Mouse (Mus musculus): ENCODE measurements around the gene Sh3gl1. TPM values are rescaled to one million over a fixed set of nuclear protein-coding genes. Genes with fewer than 3 reads are reported as not detected.

Sh3gl1 gene
- polyA plus RNA-seq, 1 experiment from 2014 or later = 120 TPM

GRCm38 (mm10) chr17:56016382-56016781 lies 20.1 kb downstream of the Sh3gl1 start:
- H3K4me1 ChIP-seq = peaks cover 7% of the 10 kb centered on the region
- no peaks in the 10 kb centered on the region for H3K9me3 ChIP-seq
- H3K9ac ChIP-seq (replicated peaks) = no peak overlapping the region
- no peak for ATAC-seq (replicated peaks)
- H3K4me3 ChIP-seq = no peak overlapping the region
- no peak overlapping the region for H3K4me2 ChIP-seq (replicated peaks)
- no peak overlapping the region for H3K27ac ChIP-seq (replicated peaks)
- peaks cover 72% of the 10 kb centered on the region for H3K36me3 ChIP-seq
- H3K27me3 ChIP-seq = no peaks in the 10 kb centered on the region
- 86% methylated on average over 8 of the region's 8 CpGs for WGBS

GRCm38 (mm10) chr17:56015293-56015692 lies 21.1 kb downstream of the Sh3gl1 start:
- 92% methylated on average over 9 of the region's 9 CpGs for WGBS
- Histone ChIP-seq H3K9me3 (no peaks in the 10 kb centered on the region), H3K4me3 (no peak overlapping the region), H3K36me3 (peaks cover 74% of the 10 kb centered on the region), H3K4me2 (replicated peaks) (no peak overlapping the region), H3K9ac (replicated peaks) (no peak overlapping the region), H3K27ac (replicated peaks) (no peak overlapping the region), H3K4me1 (peaks cover 17% of the 10 kb centered on the region), H3K27me3 (no peaks in the 10 kb centered on the region)
- no peak for ATAC-seq (replicated peaks)

- no peak overlapping the region for H3K27ac ChIP-seq (replicated peaks)
- 85% methylated on average over 7 of the region's 7 CpGs for WGBS
- H3K4me1 ChIP-seq = peaks cover 32% of the 10 kb centered on the region
- H3K9ac ChIP-seq (replicated peaks) = no peak overlapping the region
- H3K36me3 ChIP-seq = peaks cover 41% of the 10 kb centered on the region
- H3K9me3 ChIP-seq = no peaks in the 10 kb centered on the region
- no peak overlapping the region for H3K4me3 ChIP-seq
- H3K4me2 ChIP-seq (replicated peaks) = no peak overlapping the region
- H3K27me3 ChIP-seq = no peaks in the 10 kb centered on the region
- no peak for ATAC-seq (replicated peaks)
Observed at GRCm38 (mm10) chr17:56011441-56011840, 25.0 kb downstream of the Sh3gl1 start.

DNA sequence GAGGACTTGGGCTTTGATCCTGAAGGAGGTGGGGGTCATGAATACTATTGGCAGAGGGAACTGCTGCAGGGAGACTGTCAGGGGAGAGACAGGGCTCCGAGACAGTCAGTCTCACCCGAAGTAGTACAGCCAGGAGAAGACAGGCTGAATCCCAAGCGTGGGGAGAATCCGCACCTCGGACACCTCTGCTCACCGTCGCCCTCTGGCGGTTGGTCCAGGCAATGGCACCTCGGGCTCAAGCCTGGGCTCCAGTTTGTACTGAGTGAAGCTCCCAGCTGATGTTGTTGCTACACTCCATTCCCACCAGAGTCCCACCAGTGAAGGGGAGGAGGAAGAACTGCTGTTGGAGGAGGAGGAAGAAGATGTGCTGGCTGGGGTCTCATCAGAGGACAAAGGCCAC lies 25.8 kb downstream of the Sh3gl1 start:
- WGBS = 5% methylated on average over 9 of the region's 9 CpGs
- peaks cover 32% of the 10 kb centered on the region for H3K4me1 ChIP-seq
- H3K36me3 ChIP-seq = peaks cover 34% of the 10 kb centered on the region
- H3K4me2 ChIP-seq (replicated peaks) = peak overlapping the region; percentile 85
- H3K27me3 ChIP-seq = no peaks in the 10 kb centered on the region
- no peak overlapping the region for H3K27ac ChIP-seq (replicated peaks)
- peak overlapping the region; percentile 94 for H3K4me3 ChIP-seq
- H3K9ac ChIP-seq (replicated peaks) = no peak overlapping the region
- no peak for ATAC-seq (replicated peaks)
- no peaks in the 10 kb centered on the region for H3K9me3 ChIP-seq

DNA sequence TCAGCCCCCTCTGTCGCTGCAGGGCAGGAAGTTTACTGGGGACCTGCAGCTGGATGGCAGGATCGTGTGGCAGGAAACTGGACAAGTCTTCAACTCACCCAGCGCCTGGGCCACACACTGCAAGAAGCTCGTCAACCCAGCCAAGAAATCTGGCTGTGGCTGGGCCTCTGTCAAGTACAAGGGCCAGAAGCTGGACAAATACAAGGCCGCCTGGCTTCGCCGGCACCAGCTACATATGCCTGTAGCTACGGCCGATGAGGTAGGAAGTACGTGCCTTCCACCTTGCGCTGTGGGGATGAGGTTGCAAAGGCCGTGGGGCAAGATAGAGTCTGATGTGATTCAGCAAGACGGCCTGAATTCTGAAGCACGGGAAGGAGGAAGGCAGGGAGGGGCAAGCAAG lies 26.2 kb downstream of the Sh3gl1 start:
- Histone ChIP-seq H3K27me3 (no peaks in the 10 kb centered on the region), H3K36me3 (peaks cover 29% of the 10 kb centered on the region), H3K27ac (replicated peaks) (peak overlapping the region; percentile 98; the same call in 1 of the 2 replicates), H3K4me2 (replicated peaks) (peak overlapping the region; percentile 85), H3K4me1 (peaks cover 32% of the 10 kb centered on the region), H3K9me3 (no peaks in the 10 kb centered on the region), H3K4me3 (peak overlapping the region; percentile 94), H3K9ac (replicated peaks) (peak overlapping the region; percentile 93)
- no peak for ATAC-seq (replicated peaks)
- 71% methylated on average over 14 of the region's 14 CpGs for WGBS

DNA sequence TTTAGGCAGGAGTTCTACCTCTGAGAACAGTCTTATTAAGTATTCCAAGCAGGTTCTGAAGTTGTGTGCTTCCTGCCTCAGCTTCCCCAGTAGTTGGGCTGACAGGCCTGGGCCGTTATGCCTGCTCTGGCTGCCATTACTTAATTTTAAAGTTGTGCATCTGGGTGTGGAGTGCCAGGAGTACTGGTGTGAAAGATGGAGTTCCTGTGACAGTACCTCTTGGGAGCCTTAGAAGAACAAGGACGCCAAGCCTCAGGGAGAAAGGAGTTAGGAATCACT lies 26.5 kb downstream of the Sh3gl1 start:
- 39% methylated on average over 2 of the region's 2 CpGs for WGBS
- peak overlapping the region; percentile 85 for H3K4me2 ChIP-seq (replicated peaks)
- no peaks in the 10 kb centered on the region for H3K9me3 ChIP-seq
- no peaks in the 10 kb centered on the region for H3K27me3 ChIP-seq
- peak overlapping the region; percentile 93 for H3K9ac ChIP-seq (replicated peaks)
- ATAC-seq (replicated peaks) = no peak
- H3K27ac ChIP-seq (replicated peaks) = peak overlapping the region; percentile 98
- peaks cover 32% of the 10 kb centered on the region for H3K4me1 ChIP-seq
- H3K36me3 ChIP-seq = peaks cover 26% of the 10 kb centered on the region
- H3K4me3 ChIP-seq = peak overlapping the region; percentile 94

DNA sequence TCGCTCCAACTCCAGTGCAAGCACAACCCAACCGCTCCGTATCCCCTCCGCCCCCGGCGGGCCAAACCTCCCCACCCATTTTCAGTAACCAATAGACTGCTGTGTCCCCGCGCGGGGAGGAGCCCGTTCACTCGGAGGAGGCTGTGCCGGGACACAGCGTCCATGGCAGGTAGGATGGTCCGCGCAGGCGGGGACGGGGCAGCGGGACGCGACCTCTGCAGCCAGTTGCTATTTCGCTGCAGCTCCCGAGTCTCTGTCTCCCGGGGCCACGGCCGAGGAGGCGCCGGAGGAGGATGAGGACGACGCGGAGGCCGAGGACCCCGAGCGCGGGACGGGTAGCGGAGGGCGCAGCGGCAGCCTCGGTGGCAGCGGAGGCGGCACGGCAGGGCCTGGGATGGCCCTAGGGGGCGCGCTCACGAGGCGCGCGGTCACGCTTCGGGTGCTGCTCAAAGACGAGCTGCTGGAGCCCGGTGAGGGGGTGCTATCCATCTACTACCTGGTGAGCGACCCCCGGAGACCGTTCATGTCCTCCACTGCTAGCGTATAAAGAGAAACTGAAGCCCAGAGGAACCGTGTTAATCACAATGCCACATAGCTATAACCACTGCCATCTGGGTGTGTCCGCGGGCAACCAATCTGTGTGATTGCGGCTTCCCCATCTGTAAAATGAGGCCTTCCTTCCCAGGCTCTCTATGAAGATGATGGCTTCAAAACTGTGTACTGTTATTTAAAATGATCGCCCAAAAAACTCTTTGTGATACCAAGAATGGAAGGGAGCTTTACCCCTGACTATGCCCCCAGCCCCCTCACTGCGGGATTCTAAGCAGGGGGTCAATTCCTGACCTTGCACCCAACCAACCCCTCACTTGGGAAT lies 27.1 kb downstream of the Sh3gl1 start:
- WGBS = under 1% methylated on average over 56 of the region's 62 CpGs
- Histone ChIP-seq H3K4me1 (peaks cover 32% of the 10 kb centered on the region), H3K27ac (replicated peaks) (peak overlapping the region; percentile 98), H3K36me3 (peaks cover 23% of the 10 kb centered on the region), H3K9me3 (no peaks in the 10 kb centered on the region), H3K4me2 (replicated peaks) (peak overlapping the region; percentile 85), H3K9ac (replicated peaks) (peak overlapping the region; percentile 93), H3K27me3 (no peaks in the 10 kb centered on the region), H3K4me3 (peak overlapping the region; percentile 94)
- ATAC-seq (replicated peaks) = peak; percentile 93

- Histone ChIP-seq H3K4me3 (peak overlapping the region; percentile 94), H3K36me3 (peaks cover 20% of the 10 kb centered on the region), H3K27me3 (no peaks in the 10 kb centered on the region), H3K9me3 (no peaks in the 10 kb centered on the region), H3K9ac (replicated peaks) (peak overlapping the region; percentile 93), H3K4me2 (replicated peaks) (peak overlapping the region; percentile 85), H3K27ac (replicated peaks) (peak overlapping the region; percentile 98), H3K4me1 (peaks cover 32% of the 10 kb centered on the region)
- peak; percentile 95 for ATAC-seq (replicated peaks)
- WGBS = 0% methylated on average over 21 of the region's 21 CpGs
Observed at GRCm38 (mm10) chr17:56008356-56009087, 27.9 kb downstream of the Sh3gl1 start.

DNA sequence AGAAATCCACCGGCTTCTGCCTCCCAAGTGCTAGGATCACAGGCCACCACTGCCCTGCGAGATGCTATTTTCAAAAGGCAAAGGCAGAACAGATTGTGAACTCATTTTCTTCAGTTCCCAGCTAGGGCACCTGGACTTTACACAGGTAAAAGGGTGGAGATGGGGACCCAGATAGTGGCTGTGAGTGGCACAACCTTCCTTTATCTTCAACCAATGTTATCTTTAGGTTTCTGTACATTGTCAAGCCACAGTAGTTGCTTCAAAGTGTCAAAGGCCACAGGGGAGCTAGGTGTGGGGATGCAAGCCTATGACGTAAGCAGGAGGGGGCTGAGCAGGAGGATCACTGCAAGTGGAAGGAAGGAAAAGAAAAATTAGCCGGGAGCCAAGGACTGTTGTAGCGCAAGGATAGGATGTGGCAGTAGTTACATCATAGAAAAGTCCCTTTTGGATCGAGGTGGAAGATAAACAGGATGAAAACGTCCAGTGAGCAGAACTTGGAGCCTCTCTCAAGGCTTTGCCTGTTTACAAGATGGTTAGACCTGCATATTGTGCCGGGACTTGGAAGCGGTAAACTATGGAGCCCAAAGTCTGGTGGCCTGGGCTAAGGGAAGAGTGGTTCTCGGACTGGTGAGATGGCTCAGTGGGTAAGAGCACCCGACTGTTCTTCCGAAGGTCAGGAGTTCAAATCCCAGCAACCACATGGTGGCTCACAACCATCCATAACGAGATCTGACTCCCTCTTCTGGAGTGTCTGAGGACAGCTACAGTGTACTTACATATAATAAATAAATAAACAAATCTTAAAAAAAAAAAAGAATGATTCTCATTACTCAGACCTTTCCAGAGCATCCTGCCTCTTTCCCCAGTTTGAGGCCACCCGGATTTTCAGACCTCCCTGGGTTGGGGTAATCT lies 28.7 kb downstream of the Sh3gl1 start:
- Histone ChIP-seq H3K9ac (replicated peaks) (peak overlapping the region; percentile 12; the same call in 1 of the 2 replicates), H3K4me2 (replicated peaks) (peak overlapping the region; percentile 85), H3K36me3 (peaks cover 14% of the 10 kb centered on the region), H3K4me1 (peaks cover 32% of the 10 kb centered on the region), H3K9me3 (no peaks in the 10 kb centered on the region), H3K4me3 (peak overlapping the region; percentile 94), H3K27me3 (no peaks in the 10 kb centered on the region), H3K27ac (replicated peaks) (peak overlapping the region; percentile 98)
- ATAC-seq (replicated peaks) = peak; percentile 15
- WGBS = 30% methylated on average over 14 of the region's 14 CpGs

DNA sequence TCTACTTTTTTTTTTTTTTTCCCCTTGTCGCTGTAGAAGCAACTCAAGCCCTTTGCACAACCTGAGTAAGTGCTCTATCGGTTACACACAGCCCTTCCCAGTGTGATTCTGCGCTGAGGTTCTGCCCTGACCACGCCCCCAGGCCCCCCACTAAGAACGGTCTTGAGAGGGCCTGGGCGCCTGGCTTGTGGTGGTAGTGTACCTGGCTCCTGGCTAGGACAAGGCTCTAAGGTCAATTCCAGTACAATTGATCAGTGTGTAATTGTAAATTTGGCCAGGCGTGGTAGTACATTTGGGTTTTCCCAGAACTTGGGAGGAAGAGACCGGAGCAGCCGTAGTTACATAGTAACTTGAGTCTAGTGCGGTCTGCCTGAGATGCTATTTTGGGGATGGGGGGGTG lies 29.5 kb downstream of the Sh3gl1 start:
- H3K27me3 ChIP-seq = no peaks in the 10 kb centered on the region
- WGBS = 58% methylated on average over 10 of the region's 10 CpGs
- H3K9ac ChIP-seq (replicated peaks) = no peak overlapping the region
- H3K4me3 ChIP-seq = no peak overlapping the region
- no peaks in the 10 kb centered on the region for H3K9me3 ChIP-seq
- peaks cover 8% of the 10 kb centered on the region for H3K36me3 ChIP-seq
- ATAC-seq (replicated peaks) = no peak
- no peak overlapping the region for H3K4me2 ChIP-seq (replicated peaks)
- no peak overlapping the region for H3K27ac ChIP-seq (replicated peaks)
- H3K4me1 ChIP-seq = peaks cover 31% of the 10 kb centered on the region

DNA sequence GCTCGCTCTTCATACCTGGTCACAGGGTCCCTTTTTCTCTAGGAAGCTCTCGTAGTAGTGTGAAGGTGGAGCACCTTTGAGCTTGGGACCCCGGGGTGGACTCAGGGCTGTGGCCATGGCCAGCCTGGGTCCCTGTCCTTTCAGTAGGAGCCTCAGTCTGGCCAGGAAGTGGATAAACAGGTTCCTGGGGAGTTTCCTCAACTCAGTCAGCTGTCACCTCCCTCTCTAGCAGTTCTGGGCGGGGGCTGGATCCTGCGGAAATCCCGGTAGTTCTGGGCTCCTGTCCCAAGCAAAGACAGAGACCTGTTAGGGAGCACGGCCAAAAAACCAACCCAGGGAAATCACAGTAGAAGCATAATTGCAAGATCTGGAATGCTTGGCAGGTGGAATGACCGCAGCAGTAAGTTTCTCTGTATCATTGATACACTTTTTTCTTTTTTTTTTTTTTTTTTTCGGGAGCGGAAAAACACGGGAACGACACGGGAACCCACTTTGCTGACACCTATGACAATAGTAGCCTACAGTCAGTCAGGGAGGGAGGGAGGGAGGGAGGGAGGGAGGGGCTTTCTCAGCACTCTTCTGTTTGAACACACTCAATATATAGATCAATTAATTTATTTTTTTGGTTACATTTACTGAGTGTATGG lies 30.9 kb downstream of the Sh3gl1 start, which contains the start of the genes Stap2 and Mpnd:
Stap2 (minus strand) TSS at position 170 of the 647 bp plus-strand sequence.
Mpnd (plus strand) TSS at position 297 of the 647 bp plus-strand sequence.
- H3K4me3 ChIP-seq = no peak within 1 kb of the TSS
- H3K36me3 ChIP-seq = no peaks in the 10 kb centered on the region
- H3K27ac ChIP-seq (replicated peaks) = no peak within 1 kb of the TSS
- no peak within 1 kb of the TSS for H3K9ac ChIP-seq (replicated peaks)
- no peaks in the 10 kb centered on the region for H3K9me3 ChIP-seq
- no peak for ATAC-seq (replicated peaks)
- H3K4me2 ChIP-seq (replicated peaks) = no peak within 1 kb of the TSS
- peaks cover 17% of the 10 kb centered on the region for H3K4me1 ChIP-seq
- 54% methylated on average over 13 of the region's 13 CpGs for WGBS
- peaks cover 5% of the 10 kb centered on the region for H3K27me3 ChIP-seq
